13 mouse cellular contexts compared by ENCODE assay signal in genomic region chr15:80896741-80897140, GRCm38 (mm10). TPM values are rescaled to one million over a fixed set of nuclear protein-coding genes. Genes with fewer than 3 reads are reported as not detected.
DNase-seq lines count a peak whose midpoint lies in the region; ATAC-seq lines count a peak whose summit lies in the region.
"Had no signal": no experiment of that assay in that cellular context is flagged by ENCODE, and none has a peak within 500 bp of the region (broad histone marks: within the 10 kb centered on the region; RNA-seq: fewer than 3 reads in every experiment).

No protein-coding gene starts in this region.

- DNase-seq in ZHBTc4 (ENCODE audit: low read depth, low spot score): peak; percentile 12
- peak; percentile 68 for DNase-seq in thymus, postnatal 0 days (ENCODE audit: low spot score)
- no peak for DNase-seq in embryo, embryonic 9.5 days (ENCODE audit: extremely low spot score)
- no peak for DNase-seq in heart, adult 18-20 months
- no peak for DNase-seq in gastrocnemius, adult 8-10 months (ENCODE audit: low spot score in 2 of 2)
- DNase-seq: adrenal gland, postnatal 10 days; gastrocnemius, postnatal 36 days had no signal

- no peaks in the 10 kb centered on the region for H3K9me3 ChIP-seq in liver, embryonic 16.5 days (replicated peaks; ENCODE audit: control insufficient read depth, low read length)
- no peaks in the 10 kb centered on the region for H3K9me3 ChIP-seq in liver, embryonic 12.5 days (replicated peaks)
- H3K9me3 ChIP-seq in megakaryocyte, embryonic 14.5 days: no peaks in the 10 kb centered on the region
- H3K9me3 ChIP-seq: hindbrain, embryonic 15.5 days; limb, embryonic 12.5 days; lung, embryonic 15.5 days had no signal

- peak overlapping the region; percentile 31; the same call in 1 of the 2 replicates for H3K27ac ChIP-seq in liver, embryonic 16.5 days (ENCODE audit: low read length)
- H3K27ac ChIP-seq in liver, embryonic 12.5 days: no peak overlapping the region
- H3K27ac ChIP-seq: hindbrain, embryonic 15.5 days; limb, embryonic 12.5 days; lung, embryonic 15.5 days had no signal

- peaks cover 58% of the 10 kb centered on the region for H3K36me3 ChIP-seq in liver, embryonic 16.5 days (ENCODE audit: control insufficient read depth, insufficient read depth)
- peaks cover 98% of the 10 kb centered on the region for H3K36me3 ChIP-seq in liver, embryonic 12.5 days
- peaks cover 95% of the 10 kb centered on the region for H3K36me3 ChIP-seq in megakaryocyte, embryonic 14.5 days (replicated peaks; ENCODE audit: low read length)

- H3K4me1 ChIP-seq in liver, embryonic 16.5 days (ENCODE audit: control insufficient read depth, low read depth, low read length): no peaks in the 10 kb centered on the region
- H3K4me1 ChIP-seq in liver, embryonic 12.5 days: no peaks in the 10 kb centered on the region
- peaks cover 30% of the 10 kb centered on the region for H3K4me1 ChIP-seq in megakaryocyte, embryonic 14.5 days
- H3K4me1 ChIP-seq: hindbrain, embryonic 15.5 days; limb, embryonic 12.5 days; lung, embryonic 15.5 days had no signal

- H3K9ac ChIP-seq in liver, embryonic 16.5 days (ENCODE audit: low read depth, low read length): no peak overlapping the region
- H3K9ac ChIP-seq in liver, embryonic 12.5 days: no peak overlapping the region
- H3K9ac ChIP-seq: hindbrain, embryonic 15.5 days; limb, embryonic 12.5 days; lung, embryonic 15.5 days had no signal

- H3K4me2 ChIP-seq in liver, embryonic 16.5 days (ENCODE audit: low read depth, low read length): no peak overlapping the region
- H3K4me2 ChIP-seq in liver, embryonic 12.5 days: no peak overlapping the region
- H3K4me2 ChIP-seq: hindbrain, embryonic 15.5 days; limb, embryonic 12.5 days; lung, embryonic 15.5 days had no signal

- H3K4me3 ChIP-seq in liver, embryonic 16.5 days (ENCODE audit: low read depth, low read length): no peak overlapping the region
- H3K4me3 ChIP-seq in liver, embryonic 12.5 days: no peak overlapping the region
- H3K4me3 ChIP-seq in megakaryocyte, embryonic 14.5 days (replicated peaks): peak overlapping the region; percentile 24
- H3K4me3 ChIP-seq: hindbrain, embryonic 15.5 days; limb, embryonic 12.5 days; lung, embryonic 15.5 days had no signal

- 56% methylated on average over 10 of the region's 10 CpGs for WGBS in liver, embryonic 16.5 days (ENCODE audit: insufficient replicate concordance)
- WGBS in liver, embryonic 12.5 days (ENCODE audit: insufficient replicate concordance): 84% methylated on average over 10 of the region's 10 CpGs

- ATAC-seq in liver, embryonic 16.5 days (ENCODE audit: low read depth): peak; percentile 19; the same call in 1 of the 2 replicates
- no peak for ATAC-seq in liver, embryonic 12.5 days

- no peaks in the 10 kb centered on the region for H3K27me3 ChIP-seq in liver, embryonic 16.5 days (ENCODE audit: control insufficient read depth, insufficient read depth, low read depth, low read length)
- H3K27me3 ChIP-seq in liver, embryonic 12.5 days (replicated peaks): no peaks in the 10 kb centered on the region
- H3K27me3 ChIP-seq in megakaryocyte, embryonic 14.5 days (replicated peaks): no peaks in the 10 kb centered on the region
- H3K27me3 ChIP-seq: hindbrain, embryonic 15.5 days; limb, embryonic 12.5 days; lung, embryonic 15.5 days had no signal

RNA-seq across cellular contexts. Expression of gene Adsl, which starts 51.5 kb away (rescaled TPM):
- 55.1 and 65.0 TPM in 2 replicates for polyA plus RNA-seq in liver, embryonic 16.5 days (2015; fragmentation: Nextera tagmentation; extraction: Ambion mirVana)
- 171 and 181 TPM in 2 replicates for polyA plus RNA-seq in liver, embryonic 12.5 days (2016; fragmentation: Nextera tagmentation; extraction: Ambion mirVana)
- 8.4 and 45.2 TPM in 2 replicates for polyA plus RNA-seq in megakaryocyte, embryonic 14.5 days (2012; ENCODE audit: insufficient read depth, low replicate concordance)
- polyA plus RNA-seq in thymus, postnatal 0 days (2015; fragmentation: Nextera tagmentation; extraction: Ambion mirVana): 132 and 145 TPM in 2 replicates
- total RNA-seq in heart, adult 18-20 months (2021): 10 to 100 TPM; 82.9 to 91.7 TPM
- total RNA-seq in gastrocnemius, adult 8-10 months (2022): 100 to 1,000 TPM; 142 to 167 (median 153) TPM

Comparison
In these comparisons a context has a peak if more than half of its experiments do, and no peak if none do; other contexts are left out.
1. DNase-seq: peak in ZHBTc4 (single experiment) and thymus, postnatal 0 days (single experiment); none in embryo, embryonic 9.5 days (single experiment), heart, adult 18-20 months (0 of 2) and gastrocnemius, adult 8-10 months (0 of 2).